Mouse (Mus musculus): ENCODE measurements around the gene Crot.
"Not testable (repeated sequence)": the region's sequence is repeated elsewhere in the genome, so short reads cannot be mapped to it uniquely, and the experiment has no call there.

- not testable (repeated sequence) for TF ChIP-seq CTCF (IDR thresholded peaks at IDR 0.05; ENCODE audit: control insufficient read depth, insufficient read depth, insufficient read length); USF1 (IDR thresholded peaks at IDR 0.05; ENCODE audit: low read depth); MYOG (IDR thresholded peaks at IDR 0.05; ENCODE audit: control insufficient read depth, extremely low read depth, insufficient read length); MYOD1 (IDR thresholded peaks at IDR 0.05; ENCODE audit: control insufficient read depth, insufficient read length, low read depth); CEBPB (IDR thresholded peaks at IDR 0.05; ENCODE audit: low read depth); FOSL1 (IDR thresholded peaks at IDR 0.05; ENCODE audit: insufficient read depth, low read length, poor library complexity, severe bottlenecking)
Observed at GRCm38 (mm10) chr5:9006585-9006984, 9.5 kb upstream of the Crot start.
